Mouse (Mus musculus) layer of hippocampus, postnatal 10 days (tissue): Measurements from ENCODE around the gene Anks6. TPM values are rescaled to one million over a fixed set of nuclear protein-coding genes. Genes with fewer than 3 reads are reported as not detected.
"Not testable (repeated sequence)": the region's sequence is repeated elsewhere in the genome, so short reads cannot be mapped to it uniquely, and the experiment has no call there.

Experiments used
- DNase-seq, 2 experiments: peaks; one replicate each; pipeline ENCODE4 v3.0.0; 2021; ENCODE audit warnings: low spot score in 2 of 2
- long read RNA-seq: library from polyadenylated mRNA; stranded (forward); transcript quantifications from one replicate; pipeline ENCODE4 v2.0.0, GENCODE M21; 2023
- total RNA-seq, 2 experiments: library from RNA; stranded (reverse); gene quantifications; 2 replicates each; pipeline ENCODE4 v1.2.3; 2021

Anks6 gene
- 10 to 100 TPM; 21.6 to 25.5 TPM for total RNA-seq
- long read RNA-seq, partial matches to known transcripts: 1 of 8 reads
- long read RNA-seq, other reads (novel, unspliced or antisense): 6 of 8 reads

DNA sequence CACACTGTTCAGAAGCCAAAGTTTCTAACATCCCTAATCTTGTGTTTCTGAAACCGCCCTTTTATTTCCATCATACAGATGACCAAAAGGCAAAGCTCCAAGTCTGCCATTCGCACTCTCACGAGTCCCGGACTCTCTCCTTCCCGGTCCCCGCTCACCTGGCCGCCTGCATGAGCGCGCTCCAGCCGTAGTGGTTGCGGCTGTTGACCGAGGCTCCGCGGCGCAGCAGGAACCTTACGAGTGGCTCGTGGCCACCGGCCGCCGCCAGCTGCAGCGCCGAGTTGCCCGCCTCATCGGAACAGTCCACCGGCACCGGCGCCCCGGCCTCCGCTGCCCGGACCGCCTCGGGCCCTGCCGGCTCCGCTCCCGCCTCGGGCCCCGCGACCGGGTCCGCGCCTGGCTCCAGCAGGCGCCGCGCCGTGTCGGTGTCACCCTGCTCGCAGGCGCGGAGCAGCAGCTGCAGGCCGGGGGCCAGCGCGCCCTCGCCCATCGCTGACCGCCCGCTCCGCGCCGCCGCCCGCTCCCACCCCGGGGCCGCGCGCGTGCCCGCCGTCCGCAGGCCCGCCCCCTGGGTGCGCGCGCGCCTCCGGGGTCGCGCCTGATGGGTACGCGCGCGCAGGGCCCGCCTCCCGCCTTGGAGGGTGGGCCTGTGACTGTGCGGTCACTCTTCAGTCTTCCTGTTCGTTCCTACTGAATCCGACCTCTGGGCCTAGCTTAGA is at the start of gene Anks6:
TSS of gene Anks6 (minus strand) at position 637 of the 719 bp plus-strand sequence.
- DNase-seq: peak; percentile 73 to 83

- no peak for DNase-seq
Measured at GRCm38 (mm10) chr4:47103561-47103960, 46.3 kb upstream of the Anks6 start.

- DNase-seq: no peak
Measured at GRCm38 (mm10) chr4:47093647-47094046, 36.4 kb upstream of the Anks6 start.

DNA sequence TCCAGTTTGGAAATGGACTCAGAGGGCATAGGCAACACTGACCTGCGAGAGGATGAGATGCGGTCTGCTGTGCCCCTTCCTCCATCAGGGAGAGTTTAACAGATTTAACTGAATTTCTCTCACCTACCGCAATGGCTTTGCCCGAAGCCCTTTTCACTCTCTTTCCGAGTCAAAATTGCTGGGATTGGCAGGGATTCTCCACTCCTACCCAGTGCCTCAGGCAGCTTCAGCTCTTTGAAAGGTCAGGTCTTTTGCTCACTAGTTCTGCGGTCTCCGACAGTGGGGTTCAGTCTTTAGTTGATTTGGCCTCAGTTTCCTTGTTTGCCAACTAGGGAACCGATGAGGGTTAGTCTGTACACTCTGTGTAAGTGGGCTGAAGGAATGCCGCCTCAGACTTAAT is 35.9 kb upstream of the Anks6 start:
- no peak for DNase-seq

DNA sequence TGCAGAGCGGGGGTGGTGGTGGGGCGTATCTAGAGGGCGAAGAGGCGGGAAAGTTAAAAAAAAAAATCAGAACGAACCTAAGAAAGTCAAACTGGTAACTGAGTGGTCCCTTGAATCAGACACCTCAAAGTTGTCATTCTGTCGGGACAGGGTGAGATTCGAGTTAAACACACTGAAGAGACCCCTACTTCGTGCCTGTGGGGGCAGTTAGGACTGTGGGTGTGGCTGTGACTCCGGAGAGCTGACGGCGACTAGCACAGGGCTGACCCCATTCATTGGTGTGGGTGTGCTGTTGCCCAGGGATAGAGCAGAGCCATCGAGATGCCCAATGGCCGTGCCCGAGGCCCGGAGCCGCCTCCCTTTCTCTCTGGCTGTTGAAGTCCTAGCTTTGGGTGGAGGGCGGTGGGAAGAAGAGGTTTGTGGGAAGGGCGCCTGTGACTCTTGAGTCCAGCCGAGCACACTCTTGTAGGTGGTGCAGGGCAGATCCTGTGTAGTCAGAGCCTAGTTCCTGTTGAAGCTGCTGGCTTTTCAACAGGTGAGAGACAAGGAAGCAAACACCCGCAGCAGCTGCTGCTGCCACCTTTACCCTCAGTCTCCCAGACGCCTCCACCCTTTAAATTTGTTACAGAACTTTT is 35.3 kb upstream of the Anks6 start:
- DNase-seq: peak in 1 of 2 experiments; percentile 18

- DNase-seq: peak in 1 of 2 experiments; percentile 31
Measured at GRCm38 (mm10) chr4:47091493-47092386, 34.5 kb upstream of the Anks6 start, which contains the start of gene Galnt12. Gene Galnt12 (plus strand): TSS chr4:47091909.

- DNase-seq: no peak
Measured at GRCm38 (mm10) chr4:47088671-47089070, 31.4 kb upstream of the Anks6 start.

GRCm38 (mm10) chr4:47083824-47084223 is 26.6 kb upstream of the Anks6 start:
- DNase-seq: no peak

DNA sequence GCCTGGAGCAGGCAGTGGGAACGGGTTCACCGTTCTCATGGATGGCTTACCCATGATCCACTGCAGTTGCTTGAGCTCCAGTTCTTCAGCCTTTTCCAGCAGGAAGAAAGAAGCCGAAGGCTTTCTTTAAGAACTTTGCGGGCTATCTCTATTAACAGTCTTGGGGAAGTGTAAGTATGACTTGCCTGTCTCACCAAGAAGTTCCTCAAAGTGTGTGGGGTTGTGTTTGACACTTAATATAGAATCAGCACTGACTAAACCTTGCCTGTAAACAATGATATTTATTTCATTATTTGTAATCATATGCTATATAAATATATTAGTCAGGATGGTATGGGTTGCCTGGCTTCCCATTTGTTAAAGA is 23.4 kb upstream of the Anks6 start:
- DNase-seq: no peak

DNA sequence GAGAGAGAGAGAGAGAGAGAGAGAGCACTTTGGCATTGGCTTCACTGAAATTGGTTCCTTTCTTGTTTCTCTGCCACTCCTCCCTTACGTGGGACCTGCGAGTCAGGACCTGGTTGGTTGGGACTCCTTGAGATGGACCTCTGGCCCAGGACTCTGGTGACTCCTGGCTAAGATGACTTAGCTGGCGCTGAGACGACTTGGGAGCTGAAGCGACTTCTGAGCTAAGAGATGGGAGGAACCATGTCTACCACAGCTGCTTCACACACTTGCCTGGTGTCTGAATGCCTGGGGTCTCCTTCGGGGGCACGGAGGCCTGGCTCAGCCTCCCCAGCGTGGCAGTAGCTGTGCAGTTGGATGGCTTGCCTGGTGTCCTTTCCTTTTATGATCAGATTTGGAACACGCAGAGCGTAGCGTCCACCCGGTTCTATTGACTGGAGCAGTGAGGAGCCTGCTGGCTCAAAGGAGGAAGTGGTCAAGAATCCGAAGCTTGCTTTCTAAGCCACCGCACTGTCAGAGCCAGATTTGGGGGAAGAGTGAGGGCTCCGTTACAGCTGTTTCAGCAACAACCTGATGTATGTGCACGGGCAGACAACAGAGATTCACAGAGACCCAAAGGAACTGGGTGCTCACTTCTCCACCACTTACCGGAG is 22.9 kb upstream of the Anks6 start:
- DNase-seq: no peak

- no peak for DNase-seq
Measured at GRCm38 (mm10) chr4:47075054-47075453, 17.8 kb upstream of the Anks6 start.

DNA sequence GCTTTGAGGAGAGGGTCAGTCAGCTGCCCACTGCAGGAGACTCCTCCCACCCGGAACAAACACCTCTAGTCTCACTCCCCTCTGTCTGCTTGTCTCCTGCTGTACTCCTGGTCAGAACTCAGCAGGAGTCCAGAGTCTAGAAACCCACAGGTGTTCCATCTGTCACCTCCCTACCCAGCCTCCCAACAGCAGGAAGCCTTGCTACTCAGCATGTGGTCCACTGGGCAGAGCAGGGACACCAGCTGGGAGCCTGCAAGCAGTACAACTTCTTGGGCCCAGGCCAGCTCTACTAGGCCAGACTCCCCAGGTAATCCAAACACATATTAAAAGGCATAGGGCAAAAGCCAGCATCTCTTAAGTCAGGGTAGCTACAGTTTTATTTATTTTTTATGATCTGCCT is 3.7 kb upstream of the Anks6 start:
- DNase-seq: no peak

GRCm38 (mm10) chr4:47057510-47058325 is 491 bp upstream of the Anks6 start:
- no peak for DNase-seq

DNA sequence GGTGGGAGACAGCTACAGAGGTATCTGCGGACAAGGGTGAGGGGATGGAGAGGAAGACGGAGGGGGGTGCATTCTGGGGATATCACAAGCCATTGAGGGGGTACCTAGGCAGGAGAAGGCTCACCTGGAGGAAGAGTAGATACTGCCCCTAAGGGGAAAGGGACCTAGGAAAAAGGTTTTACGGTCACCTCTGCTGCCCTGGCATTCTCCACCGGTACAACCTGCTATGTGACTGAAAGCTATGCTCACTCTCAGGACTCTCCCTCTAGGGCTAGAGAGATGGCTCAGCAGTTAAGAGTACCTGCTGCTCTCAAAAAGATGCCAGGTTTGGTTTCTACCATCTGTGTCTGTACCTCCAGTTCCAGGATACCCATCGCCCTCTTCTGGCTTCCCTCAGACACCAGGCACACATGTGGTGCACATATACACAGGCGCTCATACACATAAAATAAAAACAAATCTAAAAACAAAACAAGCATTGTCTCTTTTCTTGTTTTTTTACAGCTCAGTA is 1.6 kb downstream of the Anks6 start:
- no peak for DNase-seq

DNA sequence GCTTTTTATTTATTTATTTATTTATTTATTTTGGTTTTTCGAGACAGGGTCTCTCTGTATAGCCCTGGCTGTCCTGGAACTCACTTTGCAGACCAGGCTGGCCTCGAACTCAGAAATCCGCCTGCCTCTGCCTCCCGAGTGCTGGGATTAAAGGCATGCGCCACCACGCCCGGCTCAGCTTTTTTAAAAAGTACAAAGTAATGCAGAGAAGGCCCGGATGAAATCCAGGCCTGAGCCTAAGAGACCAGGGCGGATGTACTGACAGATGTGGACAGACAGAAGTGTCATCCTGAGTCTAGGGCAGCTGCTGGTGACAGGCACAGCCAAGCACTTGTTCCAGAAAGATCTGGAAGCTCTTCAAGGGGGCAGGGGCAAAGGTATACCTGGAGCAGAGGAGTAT is 2.1 kb downstream of the Anks6 start:
- not testable (repeated sequence) for DNase-seq

GRCm38 (mm10) chr4:47051905-47052304 is 5.3 kb downstream of the Anks6 start:
- no peak for DNase-seq

DNA sequence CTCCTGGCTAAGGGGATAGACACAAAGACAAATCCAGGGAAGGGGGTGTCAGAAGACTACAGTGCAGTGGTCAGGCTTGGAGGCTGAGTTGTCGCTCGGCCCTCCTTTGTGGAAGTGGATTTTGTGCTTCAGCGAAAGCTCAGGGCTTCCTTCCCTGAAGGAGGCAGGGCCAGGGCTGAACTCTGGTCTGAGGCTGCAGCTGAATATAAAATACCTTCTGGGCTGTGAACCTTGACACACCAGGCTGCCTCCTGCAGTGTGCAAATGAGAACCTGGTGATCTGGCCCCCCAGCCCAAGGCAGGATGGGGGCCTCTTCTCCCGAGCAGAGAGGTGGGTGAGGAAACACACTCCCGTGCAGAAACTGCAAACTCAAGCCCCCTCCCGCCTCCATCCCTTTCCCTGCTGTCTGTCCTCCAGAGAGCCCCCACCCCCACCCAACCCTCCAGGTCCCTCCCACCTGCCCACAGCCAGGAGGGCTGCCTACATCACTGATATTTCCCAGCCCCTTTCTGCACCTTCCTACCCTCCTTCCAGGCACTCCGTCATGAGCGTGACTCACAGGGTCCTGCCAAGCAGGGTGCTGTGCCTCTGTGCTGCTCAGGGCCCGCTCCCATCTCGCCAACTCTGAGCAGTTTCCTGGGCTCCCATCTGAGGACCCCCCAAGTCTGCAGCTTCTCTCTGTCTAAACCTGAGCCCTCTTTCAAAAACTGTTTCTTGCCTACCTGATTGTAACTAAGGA is 6.4 kb downstream of the Anks6 start:
- DNase-seq: no peak

DNA sequence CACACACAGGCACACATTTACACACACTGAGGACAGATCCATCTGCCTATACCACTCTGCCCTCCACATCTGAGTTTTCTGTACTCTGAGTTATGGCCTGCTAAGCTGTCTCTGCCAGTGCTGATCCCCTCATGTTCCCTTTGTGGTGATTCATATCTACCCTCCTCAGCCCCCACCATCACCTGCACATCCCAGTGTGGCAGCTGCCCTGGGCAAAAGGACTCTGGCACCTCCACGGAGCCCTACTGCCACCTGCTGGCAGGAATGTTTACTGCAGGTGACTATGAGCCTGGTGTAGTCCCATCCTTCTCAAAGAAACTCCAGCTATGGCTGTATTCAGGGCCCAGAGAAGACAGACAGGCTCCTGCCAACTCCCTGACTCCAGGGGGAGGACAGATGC is 7.1 kb downstream of the Anks6 start:
- peak; percentile 94 to 95 for DNase-seq

GRCm38 (mm10) chr4:47049216-47049615 is 8.0 kb downstream of the Anks6 start:
- DNase-seq: no peak
